21 mouse cellular contexts compared by ENCODE assay signal in genomic region chr2:11231118-11231517, GRCm38 (mm10).
"Had no signal": no experiment of that assay in that cellular context is flagged by ENCODE, and none has a peak within 500 bp of the region (broad histone marks: within the 10 kb centered on the region; RNA-seq: fewer than 3 reads in every experiment).

No protein-coding gene starts in this region.

- DNase-seq: kidney, adult 2 months; kidney, postnatal 25 days; layer of hippocampus, adult 9-11 months; lung, adult 18-20 months; lung, postnatal 10 days; lung, postnatal 4 days; retina, postnatal 1 day; right cerebral cortex, postnatal 25 days; spleen, adult 18-20 months; thymus, postnatal 25 days had no signal

- H3K36me3 ChIP-seq: liver, embryonic 15.5 days; lung, embryonic 15.5 days; midbrain, embryonic 12.5 days; midbrain, embryonic 15.5 days; neural tube, embryonic 13.5 days; stomach, embryonic 15.5 days had no signal

- H3K4me1 ChIP-seq: lung, embryonic 15.5 days; midbrain, embryonic 12.5 days; midbrain, embryonic 15.5 days; neural tube, embryonic 13.5 days; stomach, embryonic 15.5 days had no signal

- H3K27ac ChIP-seq: kidney, postnatal 0 days; layer of hippocampus, adult 2 months; left cerebral cortex, adult 2 months; liver, embryonic 15.5 days; lung, embryonic 15.5 days; midbrain, embryonic 12.5 days; midbrain, embryonic 15.5 days; neural tube, embryonic 13.5 days; stomach, embryonic 15.5 days had no signal

- H3K9ac ChIP-seq: liver, embryonic 15.5 days; lung, embryonic 15.5 days; midbrain, embryonic 12.5 days; midbrain, embryonic 15.5 days; neural tube, embryonic 13.5 days; stomach, embryonic 15.5 days had no signal

- H3K4me2 ChIP-seq: liver, embryonic 11.5 days; liver, embryonic 15.5 days; lung, embryonic 15.5 days; midbrain, embryonic 12.5 days; midbrain, embryonic 15.5 days; neural tube, embryonic 13.5 days; stomach, embryonic 15.5 days had no signal

- H3K9me3 ChIP-seq: liver, embryonic 15.5 days; lung, embryonic 15.5 days; midbrain, embryonic 12.5 days; midbrain, embryonic 15.5 days; neural tube, embryonic 13.5 days; stomach, embryonic 15.5 days had no signal

- H3K27me3 ChIP-seq: liver, embryonic 15.5 days; lung, embryonic 15.5 days; midbrain, embryonic 12.5 days; midbrain, embryonic 15.5 days; neural tube, embryonic 13.5 days; stomach, embryonic 15.5 days had no signal

- H3K4me3 ChIP-seq: layer of hippocampus, adult 2 months; left cerebral cortex, adult 2 months; liver, embryonic 15.5 days; lung, embryonic 15.5 days; midbrain, embryonic 12.5 days; midbrain, embryonic 15.5 days; neural tube, embryonic 13.5 days; stomach, embryonic 15.5 days had no signal

- ATAC-seq: intestine, postnatal 0 days; midbrain, embryonic 15.5 days had no signal
